In the genomic region with DNA sequence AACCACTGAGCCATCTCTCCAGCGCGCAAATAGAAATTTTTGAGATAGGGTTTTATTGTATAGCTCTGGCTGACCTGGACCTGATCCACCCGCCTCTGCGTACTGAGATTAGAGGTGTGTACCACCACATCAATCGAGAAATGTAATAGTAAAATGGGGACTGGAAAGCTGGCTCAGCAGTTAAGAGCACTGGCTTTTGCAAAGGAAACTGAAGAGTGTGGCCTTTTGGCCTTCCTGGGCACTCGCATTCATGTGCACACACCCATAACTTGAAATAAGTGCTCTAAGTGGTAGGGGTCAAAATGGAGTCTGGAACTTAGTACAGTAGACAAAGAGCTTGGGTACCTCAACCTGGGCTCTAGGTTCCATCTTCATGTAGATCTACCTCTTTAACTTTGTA, we compare ENCODE assay signal across 12 mouse cellular contexts. TPM values are rescaled to one million over a fixed set of nuclear protein-coding genes. Genes with fewer than 3 reads are reported as not detected.
DNase-seq lines count a peak whose midpoint lies in the region; ATAC-seq lines count a peak whose summit lies in the region.
"Had no signal": no experiment of that assay in that cellular context is flagged by ENCODE, and none has a peak within 500 bp of the region (broad histone marks: within the 10 kb centered on the region; RNA-seq: fewer than 3 reads in every experiment).

No protein-coding gene starts in this region.

- H3K9ac ChIP-seq in heart, embryonic 14.5 days (ENCODE audit: low read length), result 0 out of 2 replicates have a peak overlapping the region, but pooled peaks have one; percentile 100
- H3K9ac ChIP-seq in neural tube, embryonic 11.5 days (ENCODE audit: low read length), result no peak overlapping the region
- no peak overlapping the region for H3K9ac ChIP-seq in stomach, embryonic 16.5 days (ENCODE audit: low read length)

- H3K9me3 ChIP-seq in heart, embryonic 14.5 days (ENCODE audit: control insufficient read depth, low read length), result no peaks in the 10 kb centered on the region
- no peaks in the 10 kb centered on the region for H3K9me3 ChIP-seq in neural tube, embryonic 11.5 days (ENCODE audit: control insufficient read depth, low read length)
- no peaks in the 10 kb centered on the region for H3K9me3 ChIP-seq in limb, embryonic 10.5 days (replicated peaks)
- H3K9me3 ChIP-seq in stomach, embryonic 16.5 days (replicated peaks; ENCODE audit: control insufficient read depth, low read length), result no peaks in the 10 kb centered on the region

- intact Hi-C loops in heart, postnatal 25 days (cut with DNase I), result no loop called here

- no peak for DNase-seq in heart, postnatal 25 days (ENCODE audit: low spot score)
- no peak for DNase-seq in neural tube, embryonic 11.5 days (ENCODE audit: low spot score)
- no peak for DNase-seq in neural tube, embryonic 10.5 days (ENCODE audit: extremely low spot score, low spot score)
- no peak for DNase-seq in limb, embryonic 10.5 days (ENCODE audit: low spot score)
- no peak for DNase-seq in adrenal gland, postnatal 4 days (ENCODE audit: low spot score in 2 of 2)
- no peak for DNase-seq in thymus, postnatal 36 days
- DNase-seq: adrenal gland, postnatal 10 days; cerebellum, adult 9-11 months had no signal

- ATAC-seq in heart, embryonic 14.5 days (ENCODE audit: insufficient number of reproducible peaks, insufficient read depth, low FRiP score, low read depth), result no peak
- no peak for ATAC-seq in neural tube, embryonic 11.5 days (ENCODE audit: insufficient read depth, low FRiP score, low TSS enrichment)
- no peak for ATAC-seq in stomach, embryonic 16.5 days (ENCODE audit: insufficient read depth, low FRiP score)

- H3K27ac ChIP-seq in heart, embryonic 14.5 days (replicated peaks in 1 of 2; ENCODE audit: control insufficient read depth in 1 of 2, insufficient read depth in 1 of 2, low read depth in 2 of 2, low read length in 2 of 2), result no peak overlapping the region
- H3K27ac ChIP-seq in neural tube, embryonic 11.5 days (ENCODE audit: low read depth, low read length), result no peak overlapping the region
- H3K27ac ChIP-seq in limb, embryonic 10.5 days, result no peak overlapping the region
- no peak overlapping the region for H3K27ac ChIP-seq in stomach, embryonic 16.5 days (ENCODE audit: low read length)

- peak overlapping the region in 1 of 2 experiments; percentile 11; a peak in 2 of 4 replicates for H3K4me3 ChIP-seq in heart, embryonic 14.5 days (ENCODE audit: control insufficient read depth in 1 of 2, insufficient read depth in 1 of 2, low read depth in 1 of 2, low read length in 2 of 2)
- no peak overlapping the region for H3K4me3 ChIP-seq in neural tube, embryonic 11.5 days (ENCODE audit: low read depth, low read length)
- H3K4me3 ChIP-seq in limb, embryonic 10.5 days, result peak overlapping the region; percentile 88
- H3K4me3 ChIP-seq in stomach, embryonic 16.5 days (replicated peaks; ENCODE audit: low read length), result no peak overlapping the region

- H3K27me3 ChIP-seq in heart, embryonic 14.5 days (ENCODE audit: control insufficient read depth, insufficient read depth, low read length), result no peaks in the 10 kb centered on the region
- H3K27me3 ChIP-seq in neural tube, embryonic 11.5 days (ENCODE audit: control insufficient read depth, insufficient read depth, low read length), result no peaks in the 10 kb centered on the region
- no peaks in the 10 kb centered on the region for H3K27me3 ChIP-seq in limb, embryonic 10.5 days (ENCODE audit: low read depth, poor library complexity, severe bottlenecking)
- H3K27me3 ChIP-seq in stomach, embryonic 16.5 days (ENCODE audit: control insufficient read depth, insufficient read depth, low read length), result no peaks in the 10 kb centered on the region

- peak overlapping the region; percentile 73 for H3K4me2 ChIP-seq in heart, embryonic 14.5 days (ENCODE audit: low read length)
- peak overlapping the region; percentile 12; the same call in 1 of the 2 replicates for H3K4me2 ChIP-seq in neural tube, embryonic 11.5 days (ENCODE audit: low read depth)
- H3K4me2 ChIP-seq in stomach, embryonic 16.5 days (ENCODE audit: low read depth, low read length), result 0 out of 2 replicates have a peak overlapping the region, but pooled peaks have one; percentile 7

- peaks cover 4 to 23% of the 10 kb centered on the region in 2 experiments for H3K4me1 ChIP-seq in heart, embryonic 14.5 days (ENCODE audit: control insufficient read depth in 2 of 2, insufficient read depth in 2 of 2, low read length in 2 of 2)
- peaks cover 21% of the 10 kb centered on the region for H3K4me1 ChIP-seq in neural tube, embryonic 11.5 days (ENCODE audit: control insufficient read depth, insufficient read depth, low read length)
- H3K4me1 ChIP-seq in limb, embryonic 10.5 days, result peaks cover 20% of the 10 kb centered on the region
- H3K4me1 ChIP-seq in stomach, embryonic 16.5 days (ENCODE audit: control insufficient read depth, insufficient read depth, low read length), result peaks cover 30% of the 10 kb centered on the region

- H3K36me3 ChIP-seq in heart, embryonic 14.5 days (ENCODE audit: control insufficient read depth, insufficient read depth, low read length), result peaks cover 54% of the 10 kb centered on the region
- no peaks in the 10 kb centered on the region for H3K36me3 ChIP-seq in neural tube, embryonic 11.5 days (ENCODE audit: control insufficient read depth, insufficient read depth, low read length)
- peaks cover 56% of the 10 kb centered on the region for H3K36me3 ChIP-seq in limb, embryonic 10.5 days
- H3K36me3 ChIP-seq in stomach, embryonic 16.5 days (ENCODE audit: control insufficient read depth, insufficient read depth, low read length), result peaks cover 5% of the 10 kb centered on the region

- WGBS in heart, embryonic 14.5 days, result 82% methylated on average over 6 of the region's 6 CpGs
- WGBS in neural tube, embryonic 11.5 days, result 93% methylated on average over 6 of the region's 6 CpGs
- WGBS in limb, embryonic 10.5 days, result 93% methylated on average over 6 of the region's 6 CpGs
- WGBS in stomach, embryonic 16.5 days, result 76% methylated on average over 6 of the region's 6 CpGs

RNA-seq across cellular contexts. Expression of a gene that starts 2.8 kb away (rescaled TPM):
- 3.1 and 3.4 TPM in 2 replicates for polyA plus RNA-seq in heart, embryonic 14.5 days (2014; fragmentation: Nextera tagmentation; extraction: Ambion mirVana)
- 1 to 10 TPM; 2.3 to 2.9 TPM for total RNA-seq in heart, postnatal 25 days (2021)
- polyA plus RNA-seq in neural tube, embryonic 11.5 days (2014; fragmentation: Nextera tagmentation; extraction: Ambion mirVana), result 1.7 and 4.0 TPM in 2 replicates
- 2.3 and 2.9 TPM in 2 replicates for polyA plus RNA-seq in limb, embryonic 10.5 days (2016; fragmentation: Nextera tagmentation; extraction: Ambion mirVana)
- 1.3 and 1.6 TPM in 2 replicates for polyA plus RNA-seq in stomach, embryonic 16.5 days (2015; fragmentation: Nextera tagmentation; extraction: Ambion mirVana)
- total RNA-seq in adrenal gland, postnatal 4 days (2021), result 1 to 10 TPM; 3.9 to 5.3 TPM

RNA-seq across cellular contexts. Expression of a gene that starts 2.8 kb away (rescaled TPM):
- 339 and 411 TPM in 2 replicates for polyA plus RNA-seq in heart, embryonic 14.5 days (2014; fragmentation: Nextera tagmentation; extraction: Ambion mirVana)
- 100 to 1,000 TPM; 146 to 167 TPM for total RNA-seq in heart, postnatal 25 days (2021)
- 527 and 585 TPM in 2 replicates for polyA plus RNA-seq in neural tube, embryonic 11.5 days (2014; fragmentation: Nextera tagmentation; extraction: Ambion mirVana)
- polyA plus RNA-seq in limb, embryonic 10.5 days (2016; fragmentation: Nextera tagmentation; extraction: Ambion mirVana), result 603 and 646 TPM in 2 replicates
- 880 and 909 TPM in 2 replicates for polyA plus RNA-seq in stomach, embryonic 16.5 days (2015; fragmentation: Nextera tagmentation; extraction: Ambion mirVana)
- total RNA-seq in adrenal gland, postnatal 4 days (2021), result 100 to 1,000 TPM; 400 to 403 TPM

RNA-seq across cellular contexts. Expression of a gene that starts 27.7 kb away (rescaled TPM):
- 0.77 and 1.3 TPM in 2 replicates for polyA plus RNA-seq in heart, embryonic 14.5 days (2014; fragmentation: Nextera tagmentation; extraction: Ambion mirVana)
- total RNA-seq in heart, postnatal 25 days (2021), result under 1 TPM in 1 of 2 experiments, not detected in 1; 0.14 TPM
- polyA plus RNA-seq in neural tube, embryonic 11.5 days (2014; fragmentation: Nextera tagmentation; extraction: Ambion mirVana), result 2.7 and 3.1 TPM in 2 replicates
- 6.4 and 8.1 TPM in 2 replicates for polyA plus RNA-seq in limb, embryonic 10.5 days (2016; fragmentation: Nextera tagmentation; extraction: Ambion mirVana)
- polyA plus RNA-seq in stomach, embryonic 16.5 days (2015; fragmentation: Nextera tagmentation; extraction: Ambion mirVana), result 8.7 and 8.8 TPM in 2 replicates
- 1 to 10 TPM; 1.3 to 2.0 TPM for total RNA-seq in adrenal gland, postnatal 4 days (2021)

RNA-seq across cellular contexts. Expression of a gene that starts 29.4 kb away (rescaled TPM):
- not detected in 2 replicates for polyA plus RNA-seq in heart, embryonic 14.5 days (2014; fragmentation: Nextera tagmentation; extraction: Ambion mirVana)
- total RNA-seq in heart, postnatal 25 days (2021), result not detected
- not detected in 2 replicates for polyA plus RNA-seq in neural tube, embryonic 11.5 days (2014; fragmentation: Nextera tagmentation; extraction: Ambion mirVana)
- polyA plus RNA-seq in limb, embryonic 10.5 days (2016; fragmentation: Nextera tagmentation; extraction: Ambion mirVana), result not detected in 2 replicates
- polyA plus RNA-seq in stomach, embryonic 16.5 days (2015; fragmentation: Nextera tagmentation; extraction: Ambion mirVana), result not detected in 2 replicates
- total RNA-seq in adrenal gland, postnatal 4 days (2021), result not detected
- total RNA-seq: adrenal gland, postnatal 10 days; neutrophil, adult 5-6 weeks had no signal
- polyA plus RNA-seq: limb, embryonic 11.5 days had no signal

RNA-seq across cellular contexts. Expression of a gene that starts 32.6 kb away (rescaled TPM):
- polyA plus RNA-seq in heart, embryonic 14.5 days (2014; fragmentation: Nextera tagmentation; extraction: Ambion mirVana), result 675 and 694 TPM in 2 replicates
- total RNA-seq in heart, postnatal 25 days (2021), result 100 to 1,000 TPM; 392 to 395 TPM
- polyA plus RNA-seq in neural tube, embryonic 11.5 days (2014; fragmentation: Nextera tagmentation; extraction: Ambion mirVana), result 453 and 468 TPM in 2 replicates
- 472 and 490 TPM in 2 replicates for polyA plus RNA-seq in limb, embryonic 10.5 days (2016; fragmentation: Nextera tagmentation; extraction: Ambion mirVana)
- polyA plus RNA-seq in stomach, embryonic 16.5 days (2015; fragmentation: Nextera tagmentation; extraction: Ambion mirVana), result 439 and 496 TPM in 2 replicates
- total RNA-seq in adrenal gland, postnatal 4 days (2021), result 100 to 1,000 TPM; 285 to 301 TPM

Comparison
In these comparisons a context has a peak if more than half of its experiments do, and no peak if none do; other contexts are left out.
1. H3K4me2 ChIP-seq: peak in every context shown above with its lines; median percentile 73 in heart, embryonic 14.5 days; 12 in neural tube, embryonic 11.5 days; 7 in stomach, embryonic 16.5 days.